Mouse (Mus musculus): ENCODE data around the gene Spin2e. TPM values are rescaled to one million over a fixed set of nuclear protein-coding genes. Genes with fewer than 3 reads are reported as not detected.
"Not testable (repeated sequence)": the region's sequence is repeated elsewhere in the genome, so short reads cannot be mapped to it uniquely, and the experiment has no call there.

Gene Spin2e
- not detected in 3 replicates for total RNA-seq (2017)

GRCm38 (mm10) chrX:31618820-31619219, at the start of gene Spin2e:
TSS of gene Spin2e (minus strand) at chrX:31618920.
- ATAC-seq (replicated peaks; ENCODE audit: insufficient number of reproducible peaks, low FRiP score, low TSS enrichment, poor library complexity, severe bottlenecking) = not testable (repeated sequence)

- ATAC-seq (replicated peaks; ENCODE audit: insufficient number of reproducible peaks, low FRiP score, low TSS enrichment, poor library complexity, severe bottlenecking) = not testable (repeated sequence)
These were observed 44.5 kb downstream of the Spin2e start, which contains the start of gene Gm21883 for GRCm38 (mm10) chrX:31574183-31574582. TSS of gene Gm21883 (minus strand) at chrX:31574283.

Other genes starting within 250 kb of the Spin2e start
- not detected in 3 replicates for gene Btbd35f19, start 235.0 kb downstream of the Spin2e start, total RNA-seq (2017)
- gene Gm21883, start 44.6 kb downstream of the Spin2e start, total RNA-seq (2017) = not detected in 3 replicates
- gene Btbd35f25, start 98.2 kb upstream of the Spin2e start, total RNA-seq (2017) = not detected in 3 replicates